ENCODE assay signal across 9 mouse cellular contexts in the genomic region with DNA sequence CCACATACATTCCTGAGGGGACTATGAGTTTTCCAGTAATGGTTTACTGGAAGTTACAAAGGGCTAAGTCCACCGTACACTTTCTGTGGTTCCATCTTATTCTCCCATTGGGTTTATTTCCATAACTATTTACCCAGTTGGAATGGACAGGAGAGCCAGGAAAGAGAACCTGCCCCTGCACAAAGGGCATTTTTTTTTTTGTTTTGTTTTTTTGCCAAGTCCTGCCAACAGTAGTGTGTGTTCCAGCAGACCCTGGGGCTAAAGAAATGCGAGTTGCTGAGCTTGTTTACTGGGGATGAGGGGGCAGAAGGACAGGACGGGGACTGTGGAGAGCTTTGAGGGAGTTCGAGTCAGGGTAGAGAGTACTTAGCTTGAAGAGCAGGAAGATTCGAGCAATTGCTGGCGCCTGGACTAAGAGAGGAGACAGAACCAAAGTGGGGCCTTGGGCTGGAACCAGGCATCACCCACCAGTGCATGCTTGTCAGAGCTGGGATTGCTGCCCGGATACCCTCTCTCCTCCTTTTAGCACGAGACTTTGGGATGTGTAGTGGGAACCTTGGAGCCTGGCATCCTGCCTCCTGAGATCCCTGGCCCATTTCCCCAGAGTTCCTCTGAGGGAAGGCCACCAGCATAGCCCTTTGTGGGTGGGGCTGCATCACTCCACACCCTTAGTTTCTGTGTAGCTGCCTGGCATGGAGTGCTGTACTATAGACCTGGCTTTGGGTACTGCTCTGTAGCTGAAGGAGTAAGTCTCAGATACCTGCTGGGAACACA. TPM values are rescaled to one million over a fixed set of nuclear protein-coding genes. Genes with fewer than 3 reads are reported as not detected.
A peak's percentile ranks its signal among the peaks of the same experiment; 100 is the strongest.
DNase-seq lines count a peak whose midpoint lies in the region; ATAC-seq lines count a peak whose summit lies in the region.
"Had no signal": no experiment of that assay in that cellular context is flagged by ENCODE, and none has a peak within 500 bp of the region (broad histone marks: within the 10 kb centered on the region; RNA-seq: fewer than 3 reads in every experiment).

No protein-coding gene starts in this region.

- DNase-seq in frontal cortex, adult 2 months (ENCODE audit: extremely low spot score in 1 of 2, low spot score in 1 of 2): peak; percentile 3 to 47
- DNase-seq in adrenal gland, postnatal 14 days: peak; percentile 65
- DNase-seq in kidney, adult 18-20 months: peak; percentile 80
- peak; percentile 81 for DNase-seq in left cerebral cortex, postnatal 4 days
- DNase-seq in right cerebral cortex, adult 18-20 months: peak; percentile 28
- no peak for DNase-seq in urinary bladder, postnatal 4 days (ENCODE audit: low spot score in 2 of 2)

- intact Hi-C loops in left cerebral cortex, postnatal 4 days (cut with DNase I): no loop called here

- no peak for ATAC-seq in frontal cortex, adult (ENCODE audit: low TSS enrichment)
- ATAC-seq in erythroid progenitor cell, adult 5-6 weeks (replicated peaks; ENCODE audit: low FRiP score, poor library complexity, severe bottlenecking): peak; percentile 84

RNA-seq across cellular contexts. Expression of gene Pcx, which starts 47.7 kb away (rescaled TPM):
- 36.4 and 41.6 TPM in 2 replicates for polyA plus RNA-seq in frontal cortex, adult 2 months (2012; rRNA removed)
- total RNA-seq in adrenal gland, postnatal 14 days (2021): 351 and 352 TPM in 2 replicates
- total RNA-seq in erythroid progenitor cell, adult 5-6 weeks (2015; ENCODE audit: low replicate concordance): 21.6 and 42.8 TPM in 2 replicates
- 40.8 and 44.3 TPM in 2 replicates for total RNA-seq in erythroid progenitor cell, adult 5-6 weeks (2017; ENCODE audit: low replicate concordance)
- total RNA-seq in left cerebral cortex, postnatal 4 days (2021): 10 to 100 TPM; 42.6 to 44.2 TPM

RNA-seq across cellular contexts. Expression of gene Lrfn4, which starts 57.5 kb away (rescaled TPM):
- 31.8 and 33.5 TPM in 2 replicates for polyA plus RNA-seq in frontal cortex, adult 2 months (2012; rRNA removed)
- total RNA-seq in adrenal gland, postnatal 14 days (2021): 6.1 and 7.6 TPM in 2 replicates
- total RNA-seq in erythroid progenitor cell, adult 5-6 weeks (2015; ENCODE audit: low replicate concordance): not detected in 2 replicates
- total RNA-seq in erythroid progenitor cell, adult 5-6 weeks (2017; ENCODE audit: low replicate concordance): not detected in 2 replicates
- 10 to 100 TPM; 85.3 to 88.6 TPM for total RNA-seq in left cerebral cortex, postnatal 4 days (2021)

RNA-seq across cellular contexts. Expression of gene 2010003K11Rik, which starts 59.6 kb away (rescaled TPM):
- not detected in 2 replicates for polyA plus RNA-seq in frontal cortex, adult 2 months (2012; rRNA removed)
- total RNA-seq in adrenal gland, postnatal 14 days (2021): 23.0 and 25.2 TPM in 2 replicates
- not detected in 2 replicates for total RNA-seq in erythroid progenitor cell, adult 5-6 weeks (2015; ENCODE audit: low replicate concordance)
- not detected in 2 replicates for total RNA-seq in erythroid progenitor cell, adult 5-6 weeks (2017; ENCODE audit: low replicate concordance)
- not detected for total RNA-seq in left cerebral cortex, postnatal 4 days (2021)
- polyA plus RNA-seq: limb, embryonic 15.5 days had no signal

Comparison
In these comparisons a context has a peak if more than half of its experiments do, and no peak if none do; other contexts are left out.
1. DNase-seq: peak in frontal cortex, adult 2 months (2 of 2), adrenal gland, postnatal 14 days (single experiment), kidney, adult 18-20 months (single experiment), left cerebral cortex, postnatal 4 days (single experiment) and right cerebral cortex, adult 18-20 months (single experiment); none in urinary bladder, postnatal 4 days (0 of 2).
2. RNA of gene Lrfn4, which starts 57.5 kb away (total RNA-seq): 85.3 to 88.6 TPM in left cerebral cortex, postnatal 4 days; 6.1 to 7.6 TPM in adrenal gland, postnatal 14 days and not detected in erythroid progenitor cell, adult 5-6 weeks; every median in the first group is over 10 times any median in the second.
3. RNA of gene 2010003K11Rik, which starts 59.6 kb away (total RNA-seq): 23.0 to 25.2 TPM in adrenal gland, postnatal 14 days; not detected in left cerebral cortex, postnatal 4 days and not detected in erythroid progenitor cell, adult 5-6 weeks; every median in the first group is over 10 times any median in the second.